Mouse (Mus musculus) fibroblast of lung, adult 2 months (primary cell): ENCODE results near the gene Zfp319.
"Not testable (repeated sequence)": the region's sequence is repeated elsewhere in the genome, so short reads cannot be mapped to it uniquely, and the experiment has no call there.

Source experiments
- DNase-seq: peaks from one replicate; pipeline ENCODE4 v3.0.0-alpha.2; 2011; ENCODE audit warnings: low read depth

The Zfp319 gene

DNA sequence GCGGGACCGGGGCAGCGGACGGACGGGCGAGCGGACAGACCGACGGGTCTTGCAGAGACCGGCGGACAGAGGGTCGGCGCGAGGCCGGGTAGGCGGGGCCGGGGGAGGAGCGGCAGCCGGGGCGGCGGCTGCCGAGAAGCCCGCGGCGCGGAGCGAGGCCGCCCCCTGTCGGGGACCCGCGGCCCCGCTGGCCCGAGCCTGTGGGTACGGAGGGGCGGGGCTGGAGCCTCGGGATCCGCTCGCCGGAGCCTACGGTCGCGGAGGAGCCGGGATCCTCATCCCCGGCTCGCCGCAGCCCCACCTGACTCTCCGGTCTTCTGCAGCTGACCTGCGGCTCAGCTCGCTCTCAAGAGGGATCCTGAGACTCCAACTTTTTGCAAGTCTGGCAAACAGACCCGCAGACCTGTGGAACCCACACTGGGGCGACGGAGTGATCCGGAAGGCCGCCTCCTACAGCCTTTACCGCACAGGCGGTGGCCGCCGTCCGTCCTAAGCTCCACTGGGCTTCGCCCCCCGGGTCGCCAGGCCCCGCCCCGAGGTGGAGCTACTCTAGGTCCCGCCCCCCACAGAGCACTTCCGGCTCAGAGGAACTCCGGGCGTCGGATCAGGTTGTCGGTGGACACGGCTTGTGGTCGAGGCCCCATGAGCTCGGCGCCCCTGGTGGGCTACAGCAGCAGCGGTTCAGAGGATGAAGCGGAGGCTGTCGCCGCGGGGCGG, at the start of gene Zfp319, which contains the start of gene Usb1:
Zfp319 (minus strand) TSS at position 231 of the 717 bp plus-strand sequence.
Usb1 (plus strand) TSS at position 565 of the 717 bp plus-strand sequence.
- peak; percentile 78 for DNase-seq

DNA sequence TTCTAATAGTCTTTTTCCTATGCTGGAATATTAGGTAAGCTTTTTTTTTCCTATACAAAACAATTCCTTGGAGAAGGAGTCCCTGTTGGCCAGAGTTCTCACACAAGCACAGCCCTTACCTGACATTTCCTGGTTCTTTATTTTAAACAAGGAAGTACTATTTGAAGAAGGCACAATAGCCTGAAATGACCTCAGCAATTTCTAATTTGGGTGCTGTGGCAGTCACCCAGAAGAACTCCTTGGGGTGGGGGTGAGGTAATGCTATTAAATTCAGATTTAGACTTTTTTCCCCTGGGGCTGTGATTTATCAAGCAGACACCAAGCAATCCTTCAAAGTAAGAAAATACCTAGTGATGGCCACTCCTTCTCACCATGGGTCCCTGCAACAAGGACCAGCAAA, 49.2 kb upstream of the Zfp319 start:
- no peak for DNase-seq

DNA sequence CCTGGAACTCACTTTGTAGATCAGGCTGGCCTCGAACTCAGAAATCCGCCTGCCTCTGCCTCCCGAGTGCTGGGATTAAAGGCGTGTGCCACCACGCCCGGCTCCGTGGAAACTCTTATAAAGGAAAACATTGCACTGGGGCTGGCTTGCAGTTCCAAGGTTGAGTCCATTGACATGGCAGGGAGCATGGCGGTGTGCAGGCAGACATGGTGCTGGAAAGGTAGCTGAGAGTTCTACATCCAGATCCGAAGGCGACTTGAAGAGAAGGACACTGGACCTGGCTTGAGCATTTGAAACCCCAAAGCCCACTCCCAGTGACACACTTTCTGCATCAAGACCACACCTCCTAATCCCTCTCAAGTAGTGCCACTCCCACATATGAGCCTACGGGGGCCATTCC, 47.2 kb upstream of the Zfp319 start:
- DNase-seq = not testable (repeated sequence)

DNA sequence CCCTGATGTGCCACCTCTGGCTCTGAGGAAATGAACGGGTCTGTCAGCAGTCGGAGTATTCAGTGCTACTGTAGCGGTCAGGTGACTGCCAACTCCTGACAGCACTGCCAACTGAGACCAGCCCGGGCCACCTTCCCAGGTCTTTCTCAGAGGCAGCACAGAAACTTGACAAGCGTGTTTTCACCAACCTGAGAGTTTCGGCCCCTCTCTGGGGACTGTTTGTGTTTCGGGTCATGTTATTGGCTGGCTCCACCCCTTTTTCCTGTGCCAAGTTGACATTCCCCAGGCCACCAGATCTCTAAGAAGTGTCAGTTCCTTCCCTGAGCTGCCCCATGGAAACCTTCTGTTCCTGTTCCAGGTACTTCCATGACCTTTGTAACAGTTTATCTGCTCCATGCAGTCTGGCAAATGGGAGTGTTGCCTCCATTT, 46.1 kb upstream of the Zfp319 start:
- no peak for DNase-seq

DNA sequence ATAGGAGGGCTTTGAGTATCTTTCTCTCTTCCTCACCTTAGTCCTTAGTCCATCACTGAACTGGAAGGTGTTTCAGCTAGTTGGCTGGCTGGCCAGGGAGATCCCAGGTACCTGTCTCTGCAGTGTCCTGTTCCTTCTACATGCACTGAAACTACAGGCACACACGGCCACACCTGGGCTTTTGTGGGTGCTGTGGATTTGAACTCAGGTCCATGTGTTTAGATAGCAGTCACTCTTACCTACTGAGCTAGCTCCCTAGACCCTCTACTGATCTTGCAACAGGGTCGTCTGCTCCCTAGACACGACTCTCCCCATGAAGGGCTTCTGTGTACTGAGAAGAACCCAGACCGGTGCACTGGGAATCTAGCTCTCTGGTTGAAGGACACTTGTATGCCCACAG, 45.4 kb upstream of the Zfp319 start:
- no peak for DNase-seq

DNA sequence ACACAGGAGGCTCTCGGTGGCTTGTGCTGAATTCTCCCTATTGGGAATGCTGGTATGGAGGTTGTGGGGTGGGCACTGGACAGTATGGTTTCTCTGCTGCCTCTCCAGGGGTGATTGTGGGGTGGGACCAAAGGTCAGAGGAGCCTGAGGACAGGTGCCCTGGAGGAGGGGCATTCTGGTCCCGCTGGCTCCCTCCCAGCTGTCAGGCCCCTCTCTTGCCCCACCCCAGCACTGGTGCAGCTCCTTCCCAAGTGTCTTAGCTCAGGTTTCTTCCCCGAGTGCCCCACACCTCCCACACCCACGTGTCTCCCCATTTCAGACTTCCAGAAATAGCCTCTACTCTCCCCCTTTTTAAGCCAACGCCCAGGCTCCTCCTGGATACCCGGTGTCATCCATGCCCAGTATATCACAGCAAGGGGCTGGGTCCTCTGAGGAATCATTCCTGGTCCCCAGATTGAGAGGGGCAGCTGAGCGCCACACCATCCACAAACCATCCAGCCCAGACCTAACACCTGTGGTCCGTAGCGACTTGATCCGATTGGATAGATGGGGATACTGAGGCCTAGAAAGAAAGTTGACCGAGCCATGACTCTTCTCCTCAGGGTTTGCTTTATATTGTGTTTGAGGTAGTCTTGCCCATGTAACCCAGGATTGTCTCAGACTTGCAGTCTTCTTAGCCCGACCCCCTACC, 44.7 kb upstream of the Zfp319 start:
- DNase-seq = no peak

DNA sequence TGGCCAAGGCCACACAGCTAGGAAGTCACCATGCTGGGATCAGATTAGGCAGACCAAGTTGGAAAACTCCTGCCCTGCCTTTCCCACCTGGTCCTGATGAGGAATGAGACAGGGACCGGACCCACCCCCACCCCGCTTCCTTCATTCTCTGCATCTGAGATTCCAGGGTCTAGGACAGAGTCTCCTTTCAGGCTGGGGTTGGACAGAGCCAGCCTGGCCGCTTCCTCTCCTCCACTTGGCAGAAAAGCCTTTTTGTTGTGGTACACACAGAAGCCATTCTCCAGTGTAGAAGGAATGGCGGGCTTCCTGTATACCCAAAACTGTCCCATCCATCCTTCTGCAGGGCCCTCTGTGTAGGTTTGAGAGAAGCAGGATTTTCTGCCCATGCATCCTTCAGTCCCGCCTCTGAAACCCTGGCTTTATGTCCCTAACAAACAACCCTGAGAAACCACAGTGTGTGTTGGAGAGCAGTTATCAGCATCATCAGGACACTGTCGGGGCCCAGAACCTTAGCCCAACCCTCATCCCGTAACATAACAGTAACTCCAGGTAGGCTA, 43.7 kb upstream of the Zfp319 start:
- DNase-seq = no peak

DNA sequence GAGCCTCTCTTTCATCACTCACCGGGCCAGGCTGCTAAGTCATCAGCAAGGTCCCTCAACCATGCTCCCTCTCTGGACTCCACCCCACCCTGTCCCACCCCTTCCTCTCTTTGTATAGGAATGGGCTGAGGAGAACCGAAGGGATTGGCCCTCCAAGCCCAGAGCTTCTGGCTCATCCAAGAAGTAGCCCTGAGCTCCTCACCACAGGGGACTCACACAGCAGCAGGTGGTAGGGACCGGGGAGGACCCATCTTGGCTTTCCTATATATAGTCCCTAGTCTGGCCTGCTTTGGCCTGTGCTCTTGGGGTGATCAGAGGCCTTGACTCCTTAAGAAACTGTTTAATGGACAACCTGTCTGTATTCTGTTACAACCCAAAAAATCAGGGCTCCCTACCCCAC, 42.7 kb upstream of the Zfp319 start:
- DNase-seq = no peak

DNA sequence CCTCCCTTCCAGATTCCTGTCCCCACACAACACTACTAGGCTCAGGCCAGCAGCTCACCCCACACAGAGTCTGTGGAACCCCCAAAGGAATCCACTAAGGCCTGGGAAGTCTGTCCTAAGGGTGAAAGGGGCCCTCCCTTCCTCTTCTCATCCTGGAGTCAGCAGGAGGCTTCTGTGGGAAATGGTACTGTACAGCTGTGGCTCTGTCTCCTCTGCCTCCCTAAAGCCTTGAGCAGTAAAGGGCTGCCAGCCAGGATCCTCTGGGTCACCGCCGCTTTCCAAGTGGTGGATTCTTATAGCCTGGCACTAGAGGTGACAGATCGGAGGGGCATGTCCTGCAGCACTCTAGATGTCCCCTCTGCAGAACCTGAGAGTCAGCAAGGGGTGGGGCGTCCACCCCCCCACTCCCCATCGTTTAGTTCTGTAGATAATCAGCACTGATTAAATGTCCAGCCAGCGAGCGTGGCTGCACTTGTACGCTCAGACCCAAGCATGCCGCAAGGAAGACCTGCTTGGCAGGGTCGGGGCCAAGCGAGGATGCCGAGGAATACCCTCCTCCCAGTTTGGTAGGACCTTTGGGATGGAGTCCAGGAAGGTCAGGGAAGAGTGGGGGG, 41.7 kb upstream of the Zfp319 start:
- no peak for DNase-seq

DNA sequence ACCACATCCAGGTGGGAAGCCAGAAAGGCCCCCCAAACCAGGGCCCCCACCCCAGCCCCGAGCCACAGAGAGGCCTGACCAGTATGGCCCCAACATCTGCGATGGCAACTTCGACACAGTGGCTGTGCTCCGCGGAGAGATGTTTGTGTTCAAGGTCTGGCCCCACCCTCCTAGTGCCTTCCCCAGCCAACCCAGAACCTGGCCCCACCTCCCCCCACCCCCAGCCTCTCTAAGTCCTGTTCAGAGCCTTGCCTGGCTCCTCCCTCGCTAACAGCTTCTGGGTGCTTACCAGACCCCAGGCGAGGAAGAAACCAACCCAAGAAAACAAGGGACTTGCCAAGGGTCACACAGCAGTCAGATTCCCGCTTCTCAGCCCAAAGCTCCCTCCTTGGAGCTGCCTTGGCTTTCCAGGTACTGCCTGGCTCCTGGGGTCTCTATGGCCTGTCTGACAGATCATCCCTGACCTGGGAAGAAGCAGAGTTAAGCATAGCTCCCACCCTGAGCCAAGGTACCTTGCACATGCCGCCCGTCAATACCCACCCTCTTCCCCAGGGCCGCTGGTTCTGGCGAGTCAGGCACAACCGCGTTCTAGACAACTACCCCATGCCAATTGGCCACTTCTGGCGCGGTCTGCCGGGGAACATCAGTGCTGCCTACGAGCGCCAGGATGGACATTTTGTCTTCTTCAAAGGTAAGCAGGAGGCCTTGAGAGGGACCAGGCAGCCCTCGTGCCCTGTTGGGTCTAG, 38.0 kb upstream of the Zfp319 start:
- DNase-seq = no peak

DNA sequence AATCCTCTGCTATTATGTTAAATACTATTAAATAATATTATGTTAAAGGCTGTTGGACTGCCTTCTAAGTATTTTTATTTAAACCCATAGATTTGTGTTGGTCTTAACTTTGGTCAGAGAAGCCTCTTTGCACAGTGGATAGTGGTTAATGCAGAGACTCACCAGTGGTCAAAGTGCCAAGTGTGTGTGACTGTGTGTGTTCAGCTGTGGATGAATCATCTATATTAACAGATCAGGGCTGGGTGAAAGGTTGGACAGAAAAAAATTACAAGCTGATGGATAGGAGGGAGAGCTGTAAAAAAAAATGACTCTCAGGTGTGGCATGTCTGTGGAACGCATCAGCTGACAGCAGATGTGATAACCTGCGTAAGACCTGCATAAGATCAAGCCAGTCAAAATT, 32.1 kb upstream of the Zfp319 start:
- no peak for DNase-seq

DNA sequence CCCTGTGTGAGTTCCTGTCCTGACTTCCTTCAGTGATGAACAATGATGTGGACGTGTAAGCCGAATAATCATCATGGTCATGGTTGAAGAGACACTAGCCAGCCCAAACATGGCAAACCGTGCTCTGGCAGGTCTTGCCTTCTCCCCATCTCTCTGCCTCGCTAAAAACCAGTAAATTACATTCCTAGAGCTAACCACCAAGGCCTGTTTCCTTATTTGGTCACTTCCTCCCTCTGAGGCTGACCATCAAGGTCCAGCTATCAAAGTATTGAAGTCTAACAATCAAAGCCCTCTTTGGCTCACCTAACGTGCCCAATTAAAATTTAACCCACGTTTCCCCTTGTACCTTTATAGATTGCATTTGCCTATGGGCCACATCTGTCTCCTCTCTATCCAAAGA, 30.5 kb upstream of the Zfp319 start:
- DNase-seq = no peak

DNA sequence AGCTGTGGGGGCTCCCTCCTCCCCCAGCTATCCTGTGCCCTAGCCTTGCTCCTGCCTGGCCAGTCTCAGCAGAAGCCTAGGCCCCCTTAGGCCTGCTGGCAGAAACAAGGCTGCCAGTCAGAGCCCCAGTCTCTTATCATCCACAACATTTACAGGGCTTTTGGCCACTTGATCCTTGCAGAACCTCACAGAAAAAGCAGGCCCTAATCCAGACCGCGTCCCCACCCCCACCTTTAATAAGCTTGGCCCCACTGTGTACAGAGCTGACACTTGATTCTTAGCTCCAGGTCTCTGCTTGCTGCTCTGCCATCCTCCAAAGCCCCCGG, 29.2 kb upstream of the Zfp319 start:
- no peak for DNase-seq

DNA sequence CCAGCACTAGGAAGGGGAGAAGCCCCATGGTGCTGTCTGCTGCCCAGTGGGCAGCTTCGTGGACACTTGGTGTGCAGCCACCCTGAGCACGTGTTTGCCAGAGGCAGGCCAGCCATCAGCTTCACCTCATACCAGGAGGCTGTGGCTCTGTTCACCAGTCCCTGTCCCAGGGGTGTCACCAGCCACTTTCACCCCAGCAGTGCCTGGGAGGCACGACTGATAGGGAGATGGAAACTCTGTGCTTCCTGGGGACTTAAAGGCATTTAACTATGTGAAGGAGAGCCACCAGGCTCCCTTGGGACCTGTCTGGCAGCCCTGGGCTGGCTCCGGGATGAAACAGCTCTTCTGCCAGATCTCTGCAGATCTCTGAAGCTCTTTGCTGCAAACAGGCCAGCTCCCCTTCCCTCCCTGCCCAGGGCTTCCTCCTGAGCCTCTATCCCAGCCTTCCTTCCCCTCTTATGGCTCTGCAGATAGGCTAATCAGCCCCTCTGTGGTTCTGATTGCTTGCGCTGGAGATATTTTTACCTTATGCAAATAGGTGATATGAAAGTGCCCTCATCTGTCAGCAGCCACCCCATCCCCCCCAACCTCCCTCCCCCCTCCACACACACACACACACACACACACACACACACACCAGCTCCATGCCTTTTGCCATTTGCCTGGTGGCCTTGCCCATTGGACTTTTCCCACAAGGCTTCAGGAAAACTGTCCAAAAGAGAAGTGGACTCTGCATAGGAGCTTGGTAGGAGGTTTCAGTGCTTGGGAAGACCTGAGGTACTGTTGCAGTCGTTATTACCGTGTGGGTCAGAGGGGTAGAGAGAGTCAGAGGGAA, 28.6 kb upstream of the Zfp319 start:
- DNase-seq = no peak

DNA sequence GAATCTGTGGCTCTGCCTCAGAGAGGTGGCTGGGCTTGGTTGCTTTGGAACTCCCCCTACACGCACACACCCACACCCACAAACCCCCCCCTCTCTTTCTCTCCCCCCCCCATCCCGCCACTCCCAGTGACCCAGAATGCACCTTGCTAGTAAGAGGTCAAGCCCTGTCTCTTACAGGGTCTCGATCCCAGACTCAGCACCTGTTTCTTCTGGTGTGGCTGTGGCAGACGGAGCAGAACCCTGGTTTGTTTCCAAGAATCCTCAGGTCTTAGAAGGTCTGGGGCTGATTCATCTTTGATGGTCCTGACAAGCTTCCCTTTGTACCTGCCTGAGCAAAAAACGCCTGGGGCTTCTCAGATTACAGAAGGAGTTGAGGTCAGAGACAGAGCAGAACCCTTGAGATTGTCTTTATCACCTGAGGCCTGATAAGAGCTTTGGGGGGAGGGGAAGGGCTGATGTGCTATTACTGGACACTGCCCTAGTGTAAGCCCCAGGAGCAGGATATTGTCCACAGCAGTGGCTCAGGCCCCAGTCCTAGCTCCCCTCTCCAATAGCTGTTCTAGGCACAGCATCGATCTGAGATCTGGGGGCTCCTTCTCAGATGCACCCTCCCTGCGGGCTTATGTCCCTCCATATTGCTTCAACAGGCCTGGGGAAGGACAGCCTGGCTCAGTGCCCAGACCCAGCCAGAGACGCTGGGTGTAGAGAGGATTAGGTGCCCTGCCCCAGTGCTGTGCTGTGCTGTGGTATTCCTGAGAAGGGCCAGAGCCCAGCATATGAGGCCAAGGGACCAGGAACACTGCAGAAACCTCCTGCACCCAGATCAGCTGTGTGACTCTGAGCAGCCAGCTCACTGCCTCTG, 27.0 kb upstream of the Zfp319 start:
- no peak for DNase-seq

DNA sequence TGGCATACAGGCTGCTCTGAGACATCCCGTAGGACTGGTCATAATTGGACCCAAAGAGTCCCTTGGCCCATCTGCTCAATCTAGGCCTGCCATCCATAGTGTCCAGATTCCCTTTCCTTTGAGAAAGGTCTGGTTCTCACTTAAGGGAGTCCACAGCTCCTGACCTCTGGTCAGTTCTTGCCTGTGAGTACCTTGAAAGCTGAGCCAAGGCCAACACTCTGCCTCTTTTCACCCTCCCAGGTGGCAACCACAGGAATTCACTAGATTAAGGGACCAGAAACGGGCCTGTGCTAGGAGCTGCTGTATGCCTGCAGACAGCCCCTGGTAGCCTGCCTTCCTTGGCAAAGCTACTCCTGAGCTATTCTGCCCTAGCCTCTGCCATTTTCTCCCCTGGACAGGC, 22.9 kb upstream of the Zfp319 start:
- DNase-seq = no peak

DNA sequence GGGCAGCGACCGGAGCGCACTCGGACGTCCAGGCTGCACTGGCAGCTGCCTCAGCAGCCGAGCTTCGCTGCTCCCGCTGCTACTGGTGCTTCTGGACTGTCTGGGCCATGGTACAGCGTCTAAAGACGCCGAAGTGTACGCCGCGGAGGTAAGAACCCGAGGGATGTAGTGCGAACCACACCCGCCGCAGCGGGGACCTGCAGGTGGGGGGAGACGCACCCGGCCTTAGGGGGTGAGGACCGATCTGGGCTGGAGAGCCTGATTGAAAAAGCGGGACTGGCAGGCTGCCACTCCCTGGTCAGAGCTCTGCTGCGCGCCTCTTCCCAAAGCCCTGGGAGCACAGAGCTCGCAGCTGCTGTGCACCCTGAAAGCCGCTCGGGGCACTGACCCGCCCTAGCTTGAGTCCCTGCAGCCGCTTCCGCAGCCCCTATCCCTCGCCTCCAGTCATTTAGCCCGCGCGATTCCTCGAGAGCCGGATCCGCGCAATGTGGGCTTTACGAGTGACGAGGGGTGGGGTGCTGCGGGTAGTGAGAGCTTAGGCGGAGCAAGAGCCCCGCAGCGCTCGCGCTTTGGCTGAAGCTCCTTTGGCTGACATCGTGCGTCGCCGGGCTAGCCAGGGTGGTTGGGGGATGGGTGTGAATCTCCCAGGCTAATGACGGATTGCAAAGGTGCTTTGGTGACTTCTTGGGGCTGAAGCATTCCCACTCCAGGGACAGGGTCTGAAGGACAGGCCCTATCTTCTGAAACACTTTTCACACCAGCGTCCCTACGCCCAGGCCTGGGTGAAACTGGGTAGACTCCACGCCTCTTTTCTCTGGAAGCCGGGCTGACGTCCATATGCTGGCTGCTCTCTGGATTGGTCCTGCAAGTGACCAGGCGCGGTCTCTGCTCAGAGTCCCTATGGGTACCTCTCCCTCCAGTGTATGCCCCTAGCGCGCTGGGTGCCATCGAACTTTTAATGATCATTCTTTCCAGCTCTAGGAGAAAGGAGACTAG, 21.4 kb upstream of the Zfp319 start:
- DNase-seq = no peak

DNA sequence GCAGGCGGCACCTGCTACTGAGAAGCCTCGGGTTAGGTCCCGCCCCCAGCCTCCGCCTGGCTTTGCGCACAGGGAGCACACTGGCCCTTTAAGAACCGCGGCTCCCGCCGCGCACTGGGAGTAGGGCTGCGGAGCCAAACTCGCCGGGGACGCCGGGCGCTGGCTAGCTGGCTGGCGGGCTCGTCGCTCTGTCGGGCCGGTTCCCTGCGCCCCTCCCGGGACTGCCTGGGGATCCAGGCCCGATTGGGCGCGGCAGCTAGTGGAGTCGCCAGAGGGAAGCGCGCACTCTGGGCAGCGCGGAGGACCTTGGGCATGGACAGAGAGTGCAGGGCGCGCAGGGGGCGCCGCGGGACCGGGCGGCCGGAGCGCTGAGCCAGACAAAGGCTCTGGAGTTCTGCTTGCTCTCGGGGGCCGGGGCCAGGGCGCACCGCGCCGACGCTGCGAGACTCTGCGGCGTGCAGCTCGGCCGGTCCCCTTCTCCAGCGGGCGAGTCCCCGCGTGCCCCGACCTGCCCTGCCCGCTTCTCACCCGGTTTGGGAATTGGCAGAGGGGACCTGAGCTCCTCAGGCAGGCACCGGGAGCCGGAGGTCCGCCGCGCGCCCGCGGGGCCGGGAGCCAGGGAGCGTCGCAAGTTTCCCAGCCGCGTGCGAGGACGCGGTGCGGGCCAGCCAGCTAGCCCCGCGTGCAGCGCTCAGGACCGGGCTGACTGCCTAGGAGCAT, 20.6 kb upstream of the Zfp319 start, which contains the start of gene Mmp15:
Mmp15 (plus strand) TSS at position 118 of the 720 bp plus-strand sequence.
- no peak for DNase-seq
